Mouse (Mus musculus) urinary bladder, postnatal 10 days (tissue): ENCODE data around the gene Gnl3l.

ENCODE experiments used
- DNase-seq: peaks from one replicate; pipeline ENCODE4 v3.0.0; 2022; ENCODE audit warnings: low spot score

Gnl3l gene

GRCm38 (mm10) chrX:151016938-151017877, at the start of gene Gnl3l:
Gnl3l (minus strand) TSS chrX:151017322.
- peak; percentile 19 for DNase-seq

GRCm38 (mm10) chrX:151066071-151066666, 49.0 kb upstream of the Gnl3l start:
- DNase-seq: no peak

GRCm38 (mm10) chrX:151061615-151062299, 44.6 kb upstream of the Gnl3l start:
- no peak for DNase-seq

- no peak for DNase-seq
These were observed 42.2 kb upstream of the Gnl3l start for GRCm38 (mm10) chrX:151059346-151059745.

- no peak for DNase-seq
These were observed 38.4 kb upstream of the Gnl3l start for GRCm38 (mm10) chrX:151055559-151055958.

- DNase-seq: no peak
These were observed 37.4 kb upstream of the Gnl3l start for GRCm38 (mm10) chrX:151054489-151054888.

GRCm38 (mm10) chrX:151050337-151050736, 33.2 kb upstream of the Gnl3l start:
- DNase-seq: no peak

GRCm38 (mm10) chrX:151049661-151050215, 32.6 kb upstream of the Gnl3l start:
- no peak for DNase-seq

GRCm38 (mm10) chrX:151047431-151048058, 30.4 kb upstream of the Gnl3l start:
- DNase-seq: no peak

GRCm38 (mm10) chrX:151046777-151047430, 29.8 kb upstream of the Gnl3l start:
- DNase-seq: peak; percentile 16

- no peak for DNase-seq
These were observed 29.2 kb upstream of the Gnl3l start for GRCm38 (mm10) chrX:151046321-151046720.

- DNase-seq: no peak
These were observed 28.7 kb upstream of the Gnl3l start, which contains the start of gene Fgd1 for GRCm38 (mm10) chrX:151045850-151046249. Fgd1 (plus strand) TSS chrX:151046150.

- no peak for DNase-seq
These were observed 24.1 kb upstream of the Gnl3l start for GRCm38 (mm10) chrX:151041223-151041622.

GRCm38 (mm10) chrX:151031400-151031799, 14.3 kb upstream of the Gnl3l start:
- no peak for DNase-seq

- no peak for DNase-seq
These were observed 1.7 kb upstream of the Gnl3l start for GRCm38 (mm10) chrX:151018798-151019197.

GRCm38 (mm10) chrX:151017897-151018296, 775 bp upstream of the Gnl3l start:
- DNase-seq: no peak

- DNase-seq: no peak
These were observed 20.3 kb downstream of the Gnl3l start for GRCm38 (mm10) chrX:150996775-150997174.

- DNase-seq: no peak
These were observed 35.5 kb downstream of the Gnl3l start for GRCm38 (mm10) chrX:150981621-150982020.

GRCm38 (mm10) chrX:150975424-150975823, 41.7 kb downstream of the Gnl3l start:
- DNase-seq: no peak

- DNase-seq: no peak
These were observed 54.1 kb downstream of the Gnl3l start for GRCm38 (mm10) chrX:150963027-150963426.

GRCm38 (mm10) chrX:150960702-150961101, 56.4 kb downstream of the Gnl3l start:
- DNase-seq: no peak
